Mouse (Mus musculus): ENCODE data around the gene Pcbp3.

Pcbp3 gene

GRCm38 (mm10) chr10:76844365-76844764 is 117.3 kb downstream of the Pcbp3 start:
- peak; percentile 31 for DNase-seq

- DNase-seq: no peak
Measured at GRCm38 (mm10) chr10:76842087-76842486, 119.6 kb downstream of the Pcbp3 start.

- DNase-seq: no peak
Measured at GRCm38 (mm10) chr10:76841220-76841619, 120.5 kb downstream of the Pcbp3 start.

- no peak for DNase-seq
Measured at GRCm38 (mm10) chr10:76840566-76840965, 121.1 kb downstream of the Pcbp3 start.

- peak; percentile 83 for DNase-seq
Measured at GRCm38 (mm10) chr10:76835497-76836357, 126.0 kb downstream of the Pcbp3 start.

GRCm38 (mm10) chr10:76832841-76833240 is 128.8 kb downstream of the Pcbp3 start:
- DNase-seq: no peak

GRCm38 (mm10) chr10:76831915-76832314 is 129.8 kb downstream of the Pcbp3 start:
- no peak for DNase-seq

- DNase-seq: no peak
Measured at GRCm38 (mm10) chr10:76831151-76831550, 130.5 kb downstream of the Pcbp3 start.

- no peak for DNase-seq
Measured at GRCm38 (mm10) chr10:76828936-76829335, 132.8 kb downstream of the Pcbp3 start.

- no peak for DNase-seq
Measured at GRCm38 (mm10) chr10:76822698-76823097, 139.0 kb downstream of the Pcbp3 start.

- no peak for DNase-seq
Measured at GRCm38 (mm10) chr10:76819321-76819720, 142.4 kb downstream of the Pcbp3 start.

GRCm38 (mm10) chr10:76818337-76818736 is 143.3 kb downstream of the Pcbp3 start:
- no peak for DNase-seq

GRCm38 (mm10) chr10:76816930-76817329 is 144.8 kb downstream of the Pcbp3 start:
- no peak for DNase-seq

GRCm38 (mm10) chr10:76816436-76816835 is 145.3 kb downstream of the Pcbp3 start:
- DNase-seq: no peak

- DNase-seq: no peak
Measured at GRCm38 (mm10) chr10:76815481-76815880, 146.2 kb downstream of the Pcbp3 start.

GRCm38 (mm10) chr10:76814811-76815210 is 146.9 kb downstream of the Pcbp3 start:
- DNase-seq: no peak

GRCm38 (mm10) chr10:76809916-76810660 is 151.6 kb downstream of the Pcbp3 start:
- no peak for DNase-seq

- DNase-seq: no peak
Measured at GRCm38 (mm10) chr10:76809439-76809838, 152.2 kb downstream of the Pcbp3 start.

GRCm38 (mm10) chr10:76808446-76809400 is 153.0 kb downstream of the Pcbp3 start:
- no peak for DNase-seq

- DNase-seq: no peak
Measured at GRCm38 (mm10) chr10:76802500-76802885, 159.2 kb downstream of the Pcbp3 start.

GRCm38 (mm10) chr10:76801841-76802499 is 159.7 kb downstream of the Pcbp3 start:
- DNase-seq: no peak

GRCm38 (mm10) chr10:76801237-76801641 is 160.4 kb downstream of the Pcbp3 start:
- DNase-seq: no peak
